Mouse (Mus musculus): ENCODE results near the gene Napepld.

DNA sequence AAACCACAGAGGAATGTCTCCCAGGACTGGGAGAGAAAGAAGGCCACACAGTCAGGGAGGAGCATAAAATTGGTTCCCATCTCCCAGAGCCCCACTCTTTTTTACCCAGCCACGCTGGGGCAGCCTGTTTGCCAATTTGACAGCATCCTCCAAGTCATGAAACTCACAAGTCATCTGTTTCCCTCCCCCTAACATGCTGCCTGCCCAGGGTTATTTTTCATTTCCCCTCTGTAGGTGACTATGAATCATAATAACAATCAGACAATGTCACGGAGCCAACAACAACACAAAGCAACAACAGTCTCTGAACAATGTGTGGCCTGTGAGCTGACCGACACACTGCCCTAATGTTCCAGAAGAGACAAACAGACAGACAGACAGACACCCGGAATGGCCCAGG is 21.2 kb downstream of the Napepld start:
- TF ChIP-seq CTCF (IDR thresholded peaks at IDR 0.05; ENCODE audit: borderline replicate concordance, insufficient read depth, low read depth, low read length), result no peak
- no peak for TF ChIP-seq POLR2A (IDR thresholded peaks at IDR 0.05; ENCODE audit: borderline replicate concordance, insufficient read depth, low read length)
